Comparison of ENCODE assay signal across 7 mouse cellular contexts in genomic region chr3:95013699-95014427, GRCm38 (mm10). TPM values are rescaled to one million over a fixed set of nuclear protein-coding genes. Genes with fewer than 3 reads are reported as not detected.
DNase-seq lines count a peak whose midpoint lies in the region; ATAC-seq and TF ChIP-seq lines count a peak whose summit lies in the region.

No protein-coding gene starts in this region.

- WGBS in hindbrain, embryonic 13.5 days, result 15% methylated on average over 13 of the region's 13 CpGs
- WGBS in liver, postnatal 0 days (ENCODE audit: insufficient replicate concordance), result 25% methylated on average over 13 of the region's 13 CpGs

- no peak for ATAC-seq in hindbrain, embryonic 13.5 days (ENCODE audit: low FRiP score)
- ATAC-seq in liver, postnatal 0 days, result no peak

- peak; percentile 32 for DNase-seq in thymus, postnatal 14 days
- DNase-seq in thymus, postnatal 0 days (ENCODE audit: low spot score), result no peak
- DNase-seq in cerebellum, postnatal 36 days, result peak; percentile 67 to 69
- DNase-seq in liver, postnatal 0 days, result no peak
- no peak for DNase-seq in right cerebral cortex, postnatal 36 days (ENCODE audit: low spot score in 2 of 2)
- DNase-seq in left cerebral cortex, adult 11 months (ENCODE audit: low spot score), result no peak

- no peaks in the 10 kb centered on the region for H3K27me3 ChIP-seq in hindbrain, embryonic 13.5 days
- H3K27me3 ChIP-seq in liver, postnatal 0 days (ENCODE audit: insufficient read depth, low read length), result no peaks in the 10 kb centered on the region

- peak overlapping the region; percentile 98 for H3K4me2 ChIP-seq in hindbrain, embryonic 13.5 days
- peak overlapping the region; percentile 98 for H3K4me2 ChIP-seq in liver, postnatal 0 days (ENCODE audit: low read depth, low read length)

- H3K4me3 ChIP-seq in hindbrain, embryonic 13.5 days, result peak overlapping the region; percentile 80
- peak overlapping the region; percentile 95 for H3K4me3 ChIP-seq in liver, postnatal 0 days (ENCODE audit: low read depth, low read length)

- H3K4me1 ChIP-seq in hindbrain, embryonic 13.5 days (replicated peaks), result peaks cover 32% of the 10 kb centered on the region
- peaks cover 29% of the 10 kb centered on the region for H3K4me1 ChIP-seq in liver, postnatal 0 days (ENCODE audit: insufficient read depth)

- H3K36me3 ChIP-seq in hindbrain, embryonic 13.5 days, result peaks cover 34% of the 10 kb centered on the region
- H3K36me3 ChIP-seq in liver, postnatal 0 days (replicated peaks; ENCODE audit: insufficient read depth, low read length), result peaks cover 35% of the 10 kb centered on the region

- no peak for TF ChIP-seq EP300 in liver, postnatal 0 days (IDR thresholded peaks at IDR 0.05; ENCODE audit: low read depth)

- H3K9me3 ChIP-seq in hindbrain, embryonic 13.5 days, result no peaks in the 10 kb centered on the region
- no peaks in the 10 kb centered on the region for H3K9me3 ChIP-seq in liver, postnatal 0 days (ENCODE audit: low read length)

- no peak for TF ChIP-seq CTCF in liver, postnatal 0 days (IDR thresholded peaks at IDR 0.05; ENCODE audit: low read depth)

- H3K9ac ChIP-seq in hindbrain, embryonic 13.5 days, result peak overlapping the region; percentile 88
- H3K9ac ChIP-seq in liver, postnatal 0 days (replicated peaks), result peak overlapping the region; percentile 86

- peak overlapping the region; percentile 85 for H3K27ac ChIP-seq in hindbrain, embryonic 13.5 days
- H3K27ac ChIP-seq in liver, postnatal 0 days (ENCODE audit: low read depth), result peak overlapping the region; percentile 97

RNA-seq across cellular contexts. Expression of gene Zfp687, which starts 1.4 kb away (rescaled TPM):
- polyA plus RNA-seq in thymus, postnatal 0 days (2015; fragmentation: Nextera tagmentation; extraction: Ambion mirVana), result 16.7 and 18.4 TPM in 2 replicates
- 21.6 and 22.8 TPM in 2 replicates for polyA plus RNA-seq in hindbrain, embryonic 13.5 days (2015; fragmentation: Nextera tagmentation; extraction: Ambion mirVana)
- 3.7 and 5.3 TPM in 2 replicates for polyA plus RNA-seq in liver, postnatal 0 days (2015; fragmentation: Nextera tagmentation; extraction: Ambion mirVana)

RNA-seq across cellular contexts. Expression of gene Psmd4, which starts 28.6 kb away (rescaled TPM):
- 310 and 313 TPM in 2 replicates for polyA plus RNA-seq in thymus, postnatal 0 days (2015; fragmentation: Nextera tagmentation; extraction: Ambion mirVana)
- polyA plus RNA-seq in hindbrain, embryonic 13.5 days (2015; fragmentation: Nextera tagmentation; extraction: Ambion mirVana), result 269 and 277 TPM in 2 replicates
- 142 and 143 TPM in 2 replicates for polyA plus RNA-seq in liver, postnatal 0 days (2015; fragmentation: Nextera tagmentation; extraction: Ambion mirVana)

RNA-seq across cellular contexts. Expression of gene Pi4kb, which starts 39.3 kb away (rescaled TPM):
- 18.4 and 21.6 TPM in 2 replicates for polyA plus RNA-seq in thymus, postnatal 0 days (2015; fragmentation: Nextera tagmentation; extraction: Ambion mirVana)
- polyA plus RNA-seq in hindbrain, embryonic 13.5 days (2015; fragmentation: Nextera tagmentation; extraction: Ambion mirVana), result 23.2 and 24.7 TPM in 2 replicates
- 5.4 and 6.5 TPM in 2 replicates for polyA plus RNA-seq in liver, postnatal 0 days (2015; fragmentation: Nextera tagmentation; extraction: Ambion mirVana)

RNA-seq across cellular contexts. Expression of gene Rfx5, which starts 60.0 kb away (rescaled TPM):
- 7.1 and 7.3 TPM in 2 replicates for polyA plus RNA-seq in thymus, postnatal 0 days (2015; fragmentation: Nextera tagmentation; extraction: Ambion mirVana)
- polyA plus RNA-seq in hindbrain, embryonic 13.5 days (2015; fragmentation: Nextera tagmentation; extraction: Ambion mirVana), result 5.4 and 5.5 TPM in 2 replicates
- 1.1 and 1.2 TPM in 2 replicates for polyA plus RNA-seq in liver, postnatal 0 days (2015; fragmentation: Nextera tagmentation; extraction: Ambion mirVana)

Comparison
In these comparisons a context has a peak if more than half of its experiments do, and no peak if none do; other contexts are left out.
1. DNase-seq: peak in thymus, postnatal 14 days (single experiment) and cerebellum, postnatal 36 days (2 of 2); none in thymus, postnatal 0 days (single experiment), liver, postnatal 0 days (single experiment), right cerebral cortex, postnatal 36 days (0 of 2) and left cerebral cortex, adult 11 months (single experiment).